Mouse (Mus musculus) olfactory bulb, adult 2 months (tissue): ENCODE data around the gene Tyw3. TPM values are rescaled to one million over a fixed set of nuclear protein-coding genes. Genes with fewer than 3 reads are reported as not detected.

Experiments used
- H3K27ac ChIP-seq: fragments of 200-500 bp; 2 replicates; pipeline ENCODE4 v1.5.1; 2012; ENCODE audit warnings: low read depth, low read length; ENCODE audit not compliant: insufficient read depth
- H3K4me1 ChIP-seq: fragments of 200-500 bp; 2 replicates; pipeline ENCODE4 v1.6.1; 2012; ENCODE audit warnings: low read length; ENCODE audit not compliant: control insufficient read depth, insufficient read depth
- H3K4me3 ChIP-seq: fragments of 200-500 bp; 2 replicates; pipeline ENCODE4 v1.5.1; 2012; ENCODE audit warnings: mild to moderate bottlenecking, low read depth, low read length, moderate library complexity; ENCODE audit not compliant: insufficient read depth
- CTCF ChIP-seq: fragments of 200-500 bp; IDR thresholded peaks from 2 replicates; pipeline ENCODE4 v1.5.1; 2012; ENCODE audit warnings: low read depth, mild to moderate bottlenecking, low read length, moderate library complexity; ENCODE audit not compliant: insufficient read depth
- POLR2A ChIP-seq: fragments of 200-500 bp; IDR thresholded peaks from 2 replicates; pipeline ENCODE4 v1.6.1; 2012; ENCODE audit warnings: mild to moderate bottlenecking, low read depth, low read length, moderate library complexity; ENCODE audit not compliant: insufficient read depth
- WGBS: fragments of 180-500 bp; shearing (Covaris S2); methylation state at CpG from one replicate; pipeline ENCODE4 v1.1.7; 2018; 5-methylcytosine and 5-hydroxymethylcytosine counted together
- polyA plus RNA-seq: library from polyadenylated mRNA; stranded (reverse); fragments of >200 nt; gene quantifications from 2 replicates; pipeline ENCODE4 v1.2.4, GENCODE M21; 2012; ENCODE audit warnings: low replicate concordance; ENCODE audit not compliant: missing spikeins, insufficient read depth, insufficient read length

The Tyw3 gene
- polyA plus RNA-seq, 1 experiment, result not detected

GRCm38 (mm10) chr3:154570786-154571185 is 26.1 kb downstream of the Tyw3 start:
- H3K27ac ChIP-seq, result no peak overlapping the region
- no peaks in the 10 kb centered on the region for H3K4me1 ChIP-seq
- no peak for TF ChIP-seq CTCF
- TF ChIP-seq POLR2A, result no peak
- WGBS, result 9% methylated on average over 12 of the region's 12 CpGs
- H3K4me3 ChIP-seq, result no peak overlapping the region

GRCm38 (mm10) chr3:154570029-154570575 is 26.8 kb downstream of the Tyw3 start:
- H3K4me3 ChIP-seq, result no peak overlapping the region
- H3K4me1 ChIP-seq, result no peaks in the 10 kb centered on the region
- H3K27ac ChIP-seq, result no peak overlapping the region
- TF ChIP-seq CTCF (no peak), POLR2A (no peak)
- 24% methylated on average over 14 of the region's 14 CpGs for WGBS

- 73% methylated on average over 3 of the region's 3 CpGs for WGBS
These were observed 31.5 kb downstream of the Tyw3 start for GRCm38 (mm10) chr3:154565437-154565836.

GRCm38 (mm10) chr3:154562192-154562591 is 34.7 kb downstream of the Tyw3 start:
- Histone ChIP-seq H3K27ac (no peak overlapping the region), H3K4me1 (no peaks in the 10 kb centered on the region), H3K4me3 (no peak overlapping the region)
- WGBS, result 86% methylated on average over 3 of the region's 3 CpGs
- TF ChIP-seq CTCF, result no peak
- TF ChIP-seq POLR2A, result no peak

More at GRCm38 (mm10) chr3:154565437-154565836, 31.5 kb downstream of the Tyw3 start:
- TF ChIP-seq POLR2A (no peak), CTCF (no peak)
- H3K4me1 ChIP-seq, result no peaks in the 10 kb centered on the region
- H3K4me3 ChIP-seq, result no peak overlapping the region
- no peak overlapping the region for H3K27ac ChIP-seq

- H3K27ac ChIP-seq, result no peak overlapping the region
- TF ChIP-seq POLR2A (no peak), CTCF (no peak)
- no peaks in the 10 kb centered on the region for H3K4me1 ChIP-seq
- H3K4me3 ChIP-seq, result no peak overlapping the region
- 51% methylated on average over 5 of the region's 5 CpGs for WGBS
These were observed 45.9 kb downstream of the Tyw3 start for GRCm38 (mm10) chr3:154551035-154551411.

GRCm38 (mm10) chr3:154550326-154551034 is 46.4 kb downstream of the Tyw3 start:
- H3K4me3 ChIP-seq, result no peak overlapping the region
- WGBS, result 69% methylated on average over 17 of the region's 17 CpGs
- H3K4me1 ChIP-seq, result no peaks in the 10 kb centered on the region
- H3K27ac ChIP-seq, result no peak overlapping the region
- TF ChIP-seq CTCF (no peak), POLR2A (no peak)

GRCm38 (mm10) chr3:154548868-154549301 is 48.0 kb downstream of the Tyw3 start:
- Histone ChIP-seq H3K4me3 (no peak overlapping the region), H3K27ac (no peak overlapping the region), H3K4me1 (no peaks in the 10 kb centered on the region)
- TF ChIP-seq CTCF (no peak), POLR2A (no peak)
- WGBS, result 68% methylated on average over 8 of the region's 8 CpGs

- Histone ChIP-seq H3K27ac (no peak overlapping the region), H3K4me3 (no peak overlapping the region), H3K4me1 (no peaks in the 10 kb centered on the region)
- TF ChIP-seq CTCF (no peak), POLR2A (no peak)
- WGBS, result 16% methylated on average over 20 of the region's 20 CpGs
These were observed 49.1 kb downstream of the Tyw3 start for GRCm38 (mm10) chr3:154547549-154548426.

- 71% methylated on average over 4 of the region's 4 CpGs for WGBS
- Histone ChIP-seq H3K4me3 (no peak overlapping the region), H3K27ac (no peak overlapping the region), H3K4me1 (no peaks in the 10 kb centered on the region)
- TF ChIP-seq POLR2A, result no peak
- no peak for TF ChIP-seq CTCF
These were observed 50.7 kb downstream of the Tyw3 start for GRCm38 (mm10) chr3:154546234-154546633.
